ENCODE assay signal across 8 mouse cellular contexts in genomic region chr9:27029828-27030762, GRCm38 (mm10). TPM values are rescaled to one million over a fixed set of nuclear protein-coding genes. Genes with fewer than 3 reads are reported as not detected.
DNase-seq lines count a peak whose midpoint lies in the region; ATAC-seq lines count a peak whose summit lies in the region.

Vps26b (minus strand) TSS chr9:27030065.
Ncapd3 (plus strand) TSS chr9:27030175.

- peak within 1 kb of the TSS; percentile 94 for H3K27ac ChIP-seq in hindbrain, embryonic 15.5 days (replicated peaks)

- WGBS in hindbrain, embryonic 15.5 days, result under 1% methylated on average over 71 of the region's 80 CpGs

- no peaks in the 10 kb centered on the region for H3K36me3 ChIP-seq in hindbrain, embryonic 15.5 days

- H3K4me1 ChIP-seq in hindbrain, embryonic 15.5 days (replicated peaks), result peaks cover 55% of the 10 kb centered on the region

- DNase-seq in T-cell, adult 2 months (ENCODE audit: low spot score), result peak; percentile 94
- DNase-seq in cerebellum, postnatal 36 days, result peak; percentile 95 to 96
- DNase-seq in frontal cortex, postnatal 36 days (ENCODE audit: low spot score in 2 of 2), result peak; percentile 96 to 98
- DNase-seq in left cerebral cortex, adult 11 months (ENCODE audit: low spot score), result peak; percentile 95
- DNase-seq in lung, postnatal 4 days, result peak; percentile 96 to 97
- peak; percentile 96 for DNase-seq in retina, postnatal 7 days (ENCODE audit: low read depth, low spot score)
- peak; percentile 89 for DNase-seq in urinary bladder, adult 2 months (ENCODE audit: low spot score)

- H3K9me3 ChIP-seq in hindbrain, embryonic 15.5 days, result no peaks in the 10 kb centered on the region

- peak within 1 kb of the TSS; percentile 100 for H3K4me3 ChIP-seq in hindbrain, embryonic 15.5 days

- H3K4me2 ChIP-seq in hindbrain, embryonic 15.5 days, result peak within 1 kb of the TSS; percentile 83

- peak within 1 kb of the TSS; percentile 100 for H3K9ac ChIP-seq in hindbrain, embryonic 15.5 days

- peak; percentile 92 for ATAC-seq in hindbrain, embryonic 15.5 days (ENCODE audit: low FRiP score, low read depth)

- H3K27me3 ChIP-seq in hindbrain, embryonic 15.5 days, result no peaks in the 10 kb centered on the region

RNA-seq across cellular contexts. Expression of gene Vps26b, which starts in this region (rescaled TPM):
- 84.8 and 90.7 TPM in 2 replicates for polyA plus RNA-seq in hindbrain, embryonic 15.5 days (2015; fragmentation: Nextera tagmentation; extraction: Ambion mirVana)
- polyA plus RNA-seq in urinary bladder, adult 2 months (2012; rRNA removed), result 35.0 and 38.6 TPM in 2 replicates

RNA-seq across cellular contexts. Expression of gene Ncapd3, which starts in this region (rescaled TPM):
- 15.4 and 16.6 TPM in 2 replicates for polyA plus RNA-seq in hindbrain, embryonic 15.5 days (2015; fragmentation: Nextera tagmentation; extraction: Ambion mirVana)
- polyA plus RNA-seq in urinary bladder, adult 2 months (2012; rRNA removed), result 21.3 and 30.1 TPM in 2 replicates

Comparison
In these comparisons a context has a peak if more than half of its experiments do, and no peak if none do; other contexts are left out.
1. Peak in every context shown above with its lines: DNase-seq, ATAC-seq, H3K4me3 ChIP-seq and H3K27ac ChIP-seq.